Mouse (Mus musculus): ENCODE results near the gene Capn2. TPM values are rescaled to one million over a fixed set of nuclear protein-coding genes. Genes with fewer than 3 reads are reported as not detected.

Capn2 gene
- polyA plus RNA-seq (2012; rRNA removed), result 11.0 and 12.8 TPM in 2 replicates

DNA sequence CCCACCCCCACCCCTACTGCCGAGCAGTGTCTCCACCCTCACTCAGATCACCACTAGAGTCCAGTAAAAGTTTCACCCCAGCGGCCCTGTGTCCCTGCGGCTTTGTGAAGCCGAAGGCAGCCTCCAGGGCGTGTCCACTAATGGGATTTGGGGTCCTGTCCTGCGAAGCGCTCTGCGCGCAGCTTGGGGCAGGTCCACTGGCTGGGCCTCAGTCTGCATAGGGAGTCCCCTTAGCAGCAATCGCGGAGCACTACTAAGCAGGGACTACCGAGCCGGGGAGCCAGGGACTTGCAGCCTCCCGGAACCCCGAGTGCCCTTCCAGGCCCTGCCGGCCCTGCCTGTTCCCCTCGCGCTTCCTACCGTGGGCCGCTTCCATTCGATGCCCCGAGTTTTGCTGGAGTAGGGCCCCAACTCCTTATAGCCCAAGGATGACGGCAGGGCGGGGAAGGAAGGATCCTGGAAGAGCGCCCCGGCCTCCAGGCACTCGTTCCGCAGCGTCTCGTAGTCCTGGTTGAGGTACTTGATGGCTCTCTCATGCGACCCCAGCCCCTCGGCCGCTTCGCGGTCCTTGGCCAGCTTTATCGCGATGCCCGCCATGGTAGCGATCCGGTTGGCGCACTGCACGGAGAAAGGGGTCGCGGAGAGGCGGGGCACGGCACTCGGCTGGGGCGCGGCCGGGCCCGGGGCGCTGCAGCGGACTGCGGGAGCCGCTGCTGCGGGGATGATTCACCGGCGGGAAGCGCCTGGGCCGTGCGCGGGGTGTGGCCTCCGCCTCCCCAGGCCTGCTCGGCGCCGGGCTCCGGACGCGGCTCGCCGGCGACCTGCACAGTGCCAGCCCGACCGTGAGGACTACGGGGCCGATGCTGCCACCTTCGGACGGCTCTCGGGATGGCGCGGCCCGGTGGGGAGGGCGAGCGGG is at the start of gene Capn2:
TSS of gene Capn2 (minus strand) at position 851 of the 919 bp plus-strand sequence.

GRCm38 (mm10) chr1:182564408-182565120 is 47.2 kb upstream of the Capn2 start, which contains the start of gene Capn8:
Capn8 (plus strand) TSS chr1:182565007.

Other genes starting within 250 kb of the Capn2 start
- 35.6 and 38.2 TPM in 2 replicates for gene Degs1, start 234.8 kb downstream of the Capn2 start, polyA plus RNA-seq (2012; rRNA removed)
- 2.9 and 3.4 TPM in 2 replicates for gene Fbxo28, start 176.0 kb downstream of the Capn2 start, polyA plus RNA-seq (2012; rRNA removed)
- gene Trp53bp2, start 108.4 kb downstream of the Capn2 start, polyA plus RNA-seq (2012; rRNA removed), result 7.0 and 8.0 TPM in 2 replicates
- 11.6 and 16.1 TPM in 2 replicates for gene Capn8, start 47.4 kb upstream of the Capn2 start, polyA plus RNA-seq (2012; rRNA removed)
- gene Ccdc185, start 231.6 kb upstream of the Capn2 start, polyA plus RNA-seq (2012; rRNA removed), result not detected in 2 replicates
- gene Susd4, start 246.3 kb upstream of the Capn2 start, polyA plus RNA-seq (2012; rRNA removed), result 0.66 and 0.75 TPM in 2 replicates